Mouse (Mus musculus) kidney, postnatal 0 days (tissue): ENCODE results near the gene Mef2c. TPM values are rescaled to one million over a fixed set of nuclear protein-coding genes. Genes with fewer than 3 reads are reported as not detected.

ENCODE experiments used
- ATAC-seq: fragments of 200-750 bp; cut with Nextera tagmentation; replicated peaks from 2 replicates; pipeline ENCODE4 v1.8.0; 2017; ENCODE audit warnings: low read depth, moderate number of reproducible peaks, moderate TSS enrichment, moderate library complexity; ENCODE audit not compliant: low FRiP score
- DNase-seq: peaks from one replicate; pipeline ENCODE4 v3.0.0-alpha.2; 2016; ENCODE audit warnings: low spot score
- H3K27ac ChIP-seq: fragments of 300-500 bp; sonication (generic); 2 replicates; pipeline ENCODE4 v1.5.1; 2014; ENCODE audit warnings: mild to moderate bottlenecking
- H3K27me3 ChIP-seq: fragments of 300-500 bp; sonication (generic); 2 replicates; pipeline ENCODE4 v1.6.1; 2014; ENCODE audit warnings: low read length, mixed read lengths; ENCODE audit not compliant: insufficient read depth
- H3K36me3 ChIP-seq: fragments of 300-500 bp; sonication (generic); 2 replicates; pipeline ENCODE4 v1.6.1; 2014; ENCODE audit warnings: low read length, mixed read lengths; ENCODE audit not compliant: insufficient read depth
- H3K4me1 ChIP-seq: fragments of 300-500 bp; sonication (generic); replicated peaks from 2 replicates; pipeline ENCODE4 v1.6.1; 2014; ENCODE audit warnings: antibody characterized with exemption, low read length, mixed read lengths; ENCODE audit not compliant: insufficient read depth
- H3K4me2 ChIP-seq: fragments of 300-500 bp; sonication (generic); 2 replicates; pipeline ENCODE4 v1.6.1; 2014; ENCODE audit warnings: mild to moderate bottlenecking, low read length, moderate library complexity, mixed read lengths
- H3K4me3 ChIP-seq: fragments of 300-500 bp; sonication (generic); replicated peaks from 2 replicates; pipeline ENCODE4 v1.5.1; 2014; ENCODE audit warnings: low read depth, low read length
- H3K9ac ChIP-seq: fragments of 300-500 bp; sonication (generic); 2 replicates; pipeline ENCODE4 v1.6.1; 2014; ENCODE audit warnings: low read depth, low read length
- H3K9me3 ChIP-seq: fragments of 300-500 bp; sonication (generic); replicated peaks from 2 replicates; pipeline ENCODE4 v1.6.1; 2016; ENCODE audit warnings: low read length, inconsistent platforms, mixed read lengths
- CTCF ChIP-seq: IDR thresholded peaks from 2 replicates; pipeline ENCODE4 v1.5.1; 2016; ENCODE audit warnings: antibody characterized with exemption, low read depth, mild to moderate bottlenecking, moderate library complexity
- WGBS: fragments of 180-500 bp; shearing (Covaris S2); extraction: QIAGEN DNeasy Blood & Tissue Kit; methylation state at CpG from one replicate; pipeline ENCODE4 v1.1.7; 2014; 5-methylcytosine and 5-hydroxymethylcytosine counted together
- polyA plus RNA-seq: library from polyadenylated mRNA; unstranded; fragments of >200 nt; fragmentation: Nextera tagmentation; extraction: Ambion mirVana; gene quantifications from 2 replicates; pipeline ENCODE4 v1.2.1, GENCODE M21; 2015

Gene Mef2c
- 51.8 and 55.1 TPM in 2 replicates for polyA plus RNA-seq

GRCm38 (mm10) chr13:83503919-83504318 lies at the start of gene Mef2c:
Gene Mef2c, plus strand, starts transcription at chr13:83504034.
- ATAC-seq, result no peak
- Histone ChIP-seq H3K4me2 (no peak within 1 kb of the TSS), H3K27ac (no peak within 1 kb of the TSS), H3K9ac (no peak within 1 kb of the TSS), H3K36me3 (no peaks in the 10 kb centered on the region), H3K9me3 (no peaks in the 10 kb centered on the region), H3K27me3 (no peaks in the 10 kb centered on the region), H3K4me3 (no peak within 1 kb of the TSS), H3K4me1 (no peaks in the 10 kb centered on the region)
- DNase-seq, result no peak
- 89% methylated on average over 7 of the region's 7 CpGs for WGBS
- TF ChIP-seq CTCF, result no peak

- H3K36me3 ChIP-seq, result no peaks in the 10 kb centered on the region
- H3K4me3 ChIP-seq, result no peak overlapping the region
- H3K9me3 ChIP-seq, result no peaks in the 10 kb centered on the region
- H3K27me3 ChIP-seq, result no peaks in the 10 kb centered on the region
- ATAC-seq, result no peak
- H3K4me1 ChIP-seq, result no peaks in the 10 kb centered on the region
- DNase-seq, result no peak
- H3K27ac ChIP-seq, result no peak overlapping the region
- no peak overlapping the region for H3K9ac ChIP-seq
- no peak for TF ChIP-seq CTCF
- no peak overlapping the region for H3K4me2 ChIP-seq
Observed at GRCm38 (mm10) chr13:83458729-83459128, 45.1 kb upstream of the Mef2c start.

DNA sequence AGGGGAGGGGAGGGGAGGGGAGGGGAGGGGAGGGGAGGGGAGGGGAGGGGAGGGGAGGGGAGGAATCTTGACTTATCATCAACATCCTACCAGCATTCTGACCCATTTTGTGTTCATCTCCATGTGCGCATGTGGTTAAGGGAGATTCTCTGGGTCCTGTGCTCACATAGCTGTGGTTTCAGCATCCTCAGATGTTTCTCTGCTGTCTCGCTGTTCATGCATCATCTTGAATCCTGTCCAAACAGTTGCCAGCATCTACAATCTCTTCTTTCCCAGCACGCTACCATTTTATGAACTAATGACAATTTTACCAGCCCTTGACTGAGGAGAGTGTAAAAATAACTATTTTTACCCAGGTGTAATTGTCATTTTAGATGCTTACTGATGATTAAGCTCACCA lies 44.2 kb upstream of the Mef2c start:
- H3K4me3 ChIP-seq, result no peak overlapping the region
- DNase-seq, result no peak

GRCm38 (mm10) chr13:83460620-83461019 lies 43.2 kb upstream of the Mef2c start:
- Histone ChIP-seq H3K9ac (no peak overlapping the region), H3K36me3 (no peaks in the 10 kb centered on the region), H3K9me3 (no peaks in the 10 kb centered on the region), H3K27ac (no peak overlapping the region), H3K4me2 (no peak overlapping the region), H3K4me1 (no peaks in the 10 kb centered on the region), H3K27me3 (no peaks in the 10 kb centered on the region), H3K4me3 (no peak overlapping the region)
- WGBS, result 78% methylated on average over 1 of the region's 1 CpGs
- DNase-seq, result no peak
- TF ChIP-seq CTCF, result no peak
- ATAC-seq, result no peak

More for the DNA sequence above, 44.2 kb upstream of the Mef2c start:
- TF ChIP-seq CTCF, result no peak
- H3K27me3 ChIP-seq, result no peaks in the 10 kb centered on the region
- H3K4me1 ChIP-seq, result no peaks in the 10 kb centered on the region
- no peaks in the 10 kb centered on the region for H3K9me3 ChIP-seq
- no peak for ATAC-seq
- no peaks in the 10 kb centered on the region for H3K36me3 ChIP-seq
- no peak overlapping the region for H3K27ac ChIP-seq
- WGBS, result 90% methylated on average over 3 of the region's 3 CpGs
- H3K9ac ChIP-seq, result no peak overlapping the region
- no peak overlapping the region for H3K4me2 ChIP-seq

DNA sequence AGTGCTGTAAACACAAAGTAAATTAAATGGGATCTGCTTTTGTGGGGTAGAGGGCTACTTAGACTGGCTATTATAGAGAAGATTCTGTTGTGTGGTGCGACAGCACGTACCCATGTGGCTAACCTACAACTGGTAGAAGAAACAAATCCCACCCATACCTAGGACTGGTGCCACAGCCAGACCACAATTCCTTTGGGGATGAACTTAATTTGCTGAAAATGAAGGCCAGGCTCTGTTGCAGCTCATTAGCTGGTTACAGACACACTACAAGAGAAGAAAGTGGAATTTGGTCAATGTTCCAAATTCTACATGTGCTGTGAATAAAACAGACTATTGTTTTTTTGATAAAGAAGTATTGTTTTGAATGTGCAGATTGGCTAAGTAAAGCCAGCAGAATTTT lies 42.3 kb upstream of the Mef2c start:
- no peaks in the 10 kb centered on the region for H3K36me3 ChIP-seq
- H3K4me2 ChIP-seq, result no peak overlapping the region
- WGBS, result 84% methylated on average over 2 of the region's 2 CpGs
- H3K27me3 ChIP-seq, result no peaks in the 10 kb centered on the region
- no peaks in the 10 kb centered on the region for H3K4me1 ChIP-seq
- DNase-seq (peak; percentile 50), ATAC-seq (no peak)
- H3K27ac ChIP-seq, result no peak overlapping the region
- no peaks in the 10 kb centered on the region for H3K9me3 ChIP-seq
- no peak overlapping the region for H3K9ac ChIP-seq
- no peak overlapping the region for H3K4me3 ChIP-seq
- no peak for TF ChIP-seq CTCF

DNA sequence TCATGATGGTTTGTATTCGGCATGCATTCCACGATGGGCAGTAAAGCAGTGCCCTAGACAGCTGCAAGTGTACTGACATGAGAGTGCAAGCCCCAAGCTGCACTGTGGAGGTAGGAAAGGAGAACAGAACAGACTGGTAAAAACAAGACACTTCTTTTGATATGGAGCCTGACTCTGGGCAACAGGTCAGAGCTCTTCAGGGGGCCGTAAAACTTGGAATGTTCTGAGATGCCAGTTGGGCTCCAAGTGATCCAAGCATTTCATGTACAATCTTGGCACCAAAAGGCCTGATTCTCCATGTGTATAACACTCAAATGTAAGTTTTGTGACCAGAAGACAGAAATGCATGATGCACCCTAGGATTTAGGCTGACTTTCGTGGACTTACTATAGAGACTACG lies 37.1 kb upstream of the Mef2c start:
- DNase-seq (no peak), ATAC-seq (no peak)
- Histone ChIP-seq H3K4me3 (no peak overlapping the region), H3K9me3 (no peaks in the 10 kb centered on the region), H3K27ac (no peak overlapping the region), H3K4me1 (no peaks in the 10 kb centered on the region), H3K27me3 (no peaks in the 10 kb centered on the region), H3K4me2 (no peak overlapping the region), H3K9ac (no peak overlapping the region), H3K36me3 (no peaks in the 10 kb centered on the region)
- TF ChIP-seq CTCF, result no peak
- 78% methylated on average over 5 of the region's 5 CpGs for WGBS

GRCm38 (mm10) chr13:83468794-83469193 lies 35.0 kb upstream of the Mef2c start:
- Histone ChIP-seq H3K27ac (no peak overlapping the region), H3K9ac (no peak overlapping the region), H3K36me3 (no peaks in the 10 kb centered on the region), H3K4me3 (no peak overlapping the region), H3K27me3 (no peaks in the 10 kb centered on the region), H3K9me3 (no peaks in the 10 kb centered on the region), H3K4me1 (no peaks in the 10 kb centered on the region), H3K4me2 (no peak overlapping the region)
- no peak for ATAC-seq
- no peak for DNase-seq
- WGBS, result 74% methylated on average over 3 of the region's 3 CpGs
- no peak for TF ChIP-seq CTCF
